Mouse (Mus musculus): ENCODE results near the gene Gm10577.

Gm10577 gene

GRCm38 (mm10) chr4:100994442-100995255 is 25.8 kb downstream of the Gm10577 start:
- DNase-seq (ENCODE audit: low spot score) = no peak

GRCm38 (mm10) chr4:100992086-100992485 is 28.4 kb downstream of the Gm10577 start:
- no peak for DNase-seq (ENCODE audit: low spot score)

GRCm38 (mm10) chr4:100990996-100991395 is 29.5 kb downstream of the Gm10577 start:
- DNase-seq (ENCODE audit: low spot score) = no peak

- no peak for DNase-seq (ENCODE audit: low spot score)
Measured at GRCm38 (mm10) chr4:100988231-100988799, 32.2 kb downstream of the Gm10577 start.

- no peak for DNase-seq (ENCODE audit: low spot score)
Measured at GRCm38 (mm10) chr4:100987187-100987586, 33.3 kb downstream of the Gm10577 start.

- no peak for DNase-seq (ENCODE audit: low spot score)
Measured at GRCm38 (mm10) chr4:100977522-100977921, 43.0 kb downstream of the Gm10577 start.

GRCm38 (mm10) chr4:100974455-100975035 is 46.0 kb downstream of the Gm10577 start:
- no peak for DNase-seq (ENCODE audit: low spot score)

- no peak for DNase-seq (ENCODE audit: low spot score)
Measured at GRCm38 (mm10) chr4:100973641-100974454, 46.6 kb downstream of the Gm10577 start.

All from urinary bladder, postnatal 10 days (tissue).